Mouse (Mus musculus): ENCODE measurements at regions not wholly inside any gene's neighbourhood (a gene's known extent, or its start where the extent isn't known, plus 50 kb on each side); places are given as distances from the start of the nearest gene placed in this dataset.

- DNase-seq (ENCODE audit: low spot score in 2 of 2) = no peak
These were observed 230.7 kb upstream of the Tbx18 start for GRCm38 (mm10) chr9:87961796-87962195.

- DNase-seq (ENCODE audit: low spot score in 2 of 2) = no peak
These were observed 233.4 kb upstream of the Tbx18 start for GRCm38 (mm10) chr9:87964508-87964907.

GRCm38 (mm10) chr9:87965103-87965780 is 234.2 kb upstream of the Tbx18 start:
- DNase-seq (ENCODE audit: low spot score in 2 of 2) = no peak

- DNase-seq (ENCODE audit: low spot score in 2 of 2) = no peak
These were observed 237.4 kb upstream of the Tbx18 start for GRCm38 (mm10) chr9:87968190-87969082.

- no peak for DNase-seq (ENCODE audit: low spot score in 2 of 2)
These were observed 239.5 kb upstream of the Tbx18 start for GRCm38 (mm10) chr9:87970586-87970985.

DNA sequence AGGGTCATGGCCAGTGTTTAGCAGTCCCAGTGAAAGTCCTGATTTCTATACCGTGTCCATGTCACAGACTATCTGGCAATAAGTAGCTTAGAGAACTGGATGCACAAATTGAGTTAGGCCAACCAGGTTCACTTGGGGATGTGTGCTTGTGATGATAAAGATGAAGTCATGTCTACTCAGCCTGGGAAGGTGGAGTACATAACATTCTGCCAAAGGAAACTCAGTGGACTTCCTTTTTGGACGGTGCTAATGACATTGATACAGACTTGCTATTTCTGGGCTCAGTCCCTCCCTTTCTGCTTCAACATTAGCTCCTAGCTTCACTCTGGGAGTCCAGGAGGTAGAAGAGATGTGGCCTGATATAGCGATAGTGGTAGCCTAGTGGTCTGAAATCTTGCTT is 240.7 kb upstream of the Tbx18 start:
- DNase-seq (ENCODE audit: low spot score in 2 of 2) = no peak

GRCm38 (mm10) chr9:87973531-87973930 is 242.5 kb upstream of the Tbx18 start:
- no peak for DNase-seq (ENCODE audit: low spot score in 2 of 2)

DNA sequence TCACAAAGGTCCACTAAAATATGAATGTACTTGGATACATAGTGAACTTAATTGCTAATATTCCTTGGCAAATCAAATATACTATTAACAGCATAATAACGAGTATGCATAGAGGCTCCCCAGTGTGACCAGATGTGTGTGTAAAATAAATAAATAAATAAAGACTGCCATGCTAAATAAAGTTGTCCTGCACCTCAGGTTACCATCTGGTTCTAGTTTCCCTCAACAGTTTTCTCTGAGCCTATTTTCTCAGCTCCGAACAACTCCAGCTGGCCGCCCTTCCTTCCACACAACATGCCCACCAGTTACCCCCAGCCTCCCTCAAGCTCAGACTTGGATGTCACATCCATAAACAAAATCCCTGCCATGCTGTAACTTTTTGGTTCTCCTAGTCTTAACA is 253.8 kb upstream of the Tbx18 start:
- DNase-seq (ENCODE audit: low spot score in 2 of 2) = no peak

- no peak for DNase-seq (ENCODE audit: low spot score in 2 of 2)
These were observed 254.4 kb upstream of the Tbx18 start for GRCm38 (mm10) chr9:87985439-87985838.

GRCm38 (mm10) chr9:88005945-88006700 is 275.1 kb upstream of the Tbx18 start:
- no peak for DNase-seq (ENCODE audit: low spot score in 2 of 2)

DNA sequence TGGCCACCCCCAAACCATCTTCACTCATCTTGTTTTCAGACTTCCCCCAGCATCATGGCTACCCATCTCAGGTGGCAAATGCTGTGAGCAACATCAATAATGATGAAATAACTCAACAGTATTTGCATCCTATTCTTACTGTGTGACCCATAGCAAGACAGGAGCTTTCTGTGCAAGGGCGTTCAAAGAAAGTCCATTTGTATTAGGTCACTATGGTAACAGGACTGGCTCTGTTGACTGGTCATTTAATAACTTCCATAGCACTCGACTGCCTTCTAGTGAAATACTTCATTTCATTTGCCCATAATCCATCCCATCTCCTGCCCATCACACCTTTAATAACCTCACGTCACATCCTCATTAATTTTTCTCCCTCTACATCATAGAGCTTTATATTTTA is 292.7 kb upstream of the Tbx18 start:
- no peak for DNase-seq (ENCODE audit: low spot score in 2 of 2)

- no peak for DNase-seq (ENCODE audit: low spot score in 2 of 2)
These were observed 294.9 kb upstream of the Tbx18 start for GRCm38 (mm10) chr9:88025936-88026335.

GRCm38 (mm10) chr9:88030509-88031148 is 296.4 kb upstream of the Nt5e start:
- DNase-seq (ENCODE audit: low spot score in 2 of 2) = no peak

GRCm38 (mm10) chr9:88037560-88037959 is 289.4 kb upstream of the Nt5e start:
- DNase-seq (ENCODE audit: low spot score in 2 of 2) = no peak

DNA sequence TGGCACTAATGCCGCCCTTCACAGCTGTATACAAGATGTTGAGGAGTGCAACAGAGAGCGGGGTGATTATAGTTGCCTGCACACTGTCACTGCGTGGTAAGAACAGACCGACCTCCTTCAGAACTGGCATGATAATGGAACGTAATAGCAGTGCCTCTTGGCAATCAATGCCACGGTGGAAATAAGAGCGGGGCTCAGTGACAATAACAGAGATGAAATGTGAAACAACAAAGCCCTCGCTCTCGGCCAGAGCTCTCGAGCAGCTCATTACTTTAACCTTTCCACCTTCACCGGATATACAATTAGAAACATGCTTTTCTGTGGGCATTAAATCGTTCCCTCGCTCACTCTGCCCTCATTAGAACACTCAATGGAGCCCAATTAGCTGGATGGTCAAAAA is 277.7 kb upstream of the Nt5e start:
- no peak for DNase-seq (ENCODE audit: low spot score in 2 of 2)

GRCm38 (mm10) chr9:88049792-88050191 is 277.2 kb upstream of the Nt5e start:
- no peak for DNase-seq (ENCODE audit: low spot score in 2 of 2)

DNA sequence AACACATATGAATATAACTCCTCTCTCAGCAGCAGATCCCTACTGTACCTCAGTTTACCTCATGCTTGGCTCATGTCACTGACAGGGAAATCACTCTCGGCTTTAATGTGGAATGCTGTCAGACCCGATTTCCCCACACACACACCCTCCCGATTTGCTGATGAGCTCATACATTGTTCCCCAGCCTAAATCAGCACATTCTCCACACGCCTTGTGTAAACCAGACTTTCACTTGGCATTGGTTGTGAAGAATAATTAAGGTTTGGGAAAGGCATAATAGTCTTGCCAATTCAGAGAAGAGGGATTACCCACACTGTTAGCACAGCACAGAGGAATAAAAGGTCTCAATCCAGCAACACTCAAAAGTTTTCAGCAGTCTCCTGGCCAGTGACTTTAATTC is 268.4 kb upstream of the Nt5e start:
- DNase-seq (ENCODE audit: low spot score in 2 of 2) = no peak

- no peak for DNase-seq (ENCODE audit: low spot score in 2 of 2)
These were observed 268.0 kb upstream of the Nt5e start for GRCm38 (mm10) chr9:88059005-88059404.

DNA sequence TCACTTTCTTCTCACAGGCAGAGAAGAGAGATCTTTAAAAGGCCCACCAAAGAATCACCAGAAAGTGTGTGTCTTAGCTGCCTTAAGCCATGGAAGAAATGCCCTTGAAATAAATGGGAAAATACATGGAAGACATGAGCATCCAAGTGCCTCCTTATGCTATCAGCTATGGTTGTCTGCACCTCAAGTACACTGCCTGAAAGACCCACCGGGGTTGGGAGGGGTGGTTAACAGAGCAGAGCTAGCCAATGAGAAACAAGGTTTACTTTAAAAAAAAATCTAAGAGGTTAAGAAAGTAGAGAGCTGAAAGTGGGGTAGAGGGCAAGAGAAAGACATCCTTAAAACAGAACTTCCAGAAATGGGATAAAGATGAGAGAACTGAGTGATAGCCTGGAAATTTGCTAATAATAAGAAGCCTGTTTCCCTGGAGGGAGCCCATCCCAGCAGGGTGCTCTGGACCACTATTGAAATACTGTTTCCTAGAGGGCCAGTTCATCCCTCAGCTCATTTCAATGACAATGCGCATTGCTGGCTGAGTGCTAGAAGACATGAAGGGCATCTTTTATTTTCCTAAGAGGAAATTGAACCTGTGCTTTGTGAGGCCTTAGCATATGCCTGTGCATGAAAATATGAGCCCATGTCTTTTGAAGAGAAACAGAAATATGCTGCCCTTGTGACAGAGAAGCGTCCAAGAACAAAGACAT is 262.9 kb upstream of the Nt5e start:
- DNase-seq (ENCODE audit: low spot score in 2 of 2) = no peak

- DNase-seq (ENCODE audit: low spot score in 2 of 2) = no peak
These were observed 261.9 kb upstream of the Nt5e start for GRCm38 (mm10) chr9:88065057-88065456.

- no peak for DNase-seq (ENCODE audit: low spot score in 2 of 2)
These were observed 261.2 kb upstream of the Nt5e start for GRCm38 (mm10) chr9:88065777-88066176.
